Mouse (Mus musculus) CH12F3 (cell line): ENCODE measurements around the gene Gm9507.
"Not testable (repeated sequence)": the region's sequence is repeated elsewhere in the genome, so short reads cannot be mapped to it uniquely, and the experiment has no call there.

Experiments used
- in situ Hi-C: fragments of 300-500 bp; cut with MboI; formaldehyde crosslinking; loops from 2 replicates; pipeline ENCODE4 v1.14.3; 2020; ENCODE audit warnings: low sequenced_read_pairs

Gene Gm9507

GRCm38 (mm10) chr10:77811743-77812142, at the start of gene Gm9507:
Gene Gm9507 (minus strand): TSS chr10:77811843.
- in situ Hi-C loops: no loop called here

- in situ Hi-C loops: no loop called here
These were observed 40.9 kb upstream of the Gm9507 start, which contains the start of gene Gm10318 for GRCm38 (mm10) chr10:77852559-77852958. Gene Gm10318 (plus strand): TSS chr10:77852859.

GRCm38 (mm10) chr10:77847538-77847937, 35.9 kb upstream of the Gm9507 start:
- in situ Hi-C loops: no loop called here

GRCm38 (mm10) chr10:77846961-77847360, 35.3 kb upstream of the Gm9507 start:
- in situ Hi-C loops: no loop called here

GRCm38 (mm10) chr10:77846503-77846902, 34.9 kb upstream of the Gm9507 start, which contains the start of gene Gm36176:
Gene Gm36176 (plus strand): TSS chr10:77846803.
- in situ Hi-C loops: no loop called here

- in situ Hi-C loops: no loop called here
These were observed 27.4 kb upstream of the Gm9507 start for GRCm38 (mm10) chr10:77839006-77839405.

GRCm38 (mm10) chr10:77835647-77836046, 24.0 kb upstream of the Gm9507 start, which contains the start of gene Krtap10-10:
Gene Krtap10-10 (plus strand): TSS chr10:77835947.
- in situ Hi-C loops: no loop called here

- in situ Hi-C loops: no loop called here
These were observed 15.3 kb upstream of the Gm9507 start, which contains the start of gene Krtap10-4 for GRCm38 (mm10) chr10:77826951-77827350. Gene Krtap10-4 (minus strand): TSS chr10:77827095.

GRCm38 (mm10) chr10:77819203-77819602, 7.6 kb upstream of the Gm9507 start:
- in situ Hi-C loops: no loop called here

- in situ Hi-C loops: no loop called here
These were observed 6.9 kb upstream of the Gm9507 start for GRCm38 (mm10) chr10:77818523-77818922.

GRCm38 (mm10) chr10:77815514-77815913, 3.9 kb upstream of the Gm9507 start:
- in situ Hi-C loops: no loop called here

- in situ Hi-C loops: no loop called here
These were observed 2.7 kb upstream of the Gm9507 start, which contains the start of gene Gm2696 for GRCm38 (mm10) chr10:77814382-77814781. Gene Gm2696 (plus strand): TSS chr10:77814682.

GRCm38 (mm10) chr10:77804095-77804494, 7.5 kb downstream of the Gm9507 start:
- in situ Hi-C loops: no loop called here

GRCm38 (mm10) chr10:77798921-77799508, 12.6 kb downstream of the Gm9507 start, which contains the start of gene Gm19668:
Gene Gm19668 (minus strand): TSS chr10:77799133.
- in situ Hi-C loops: no loop called here

GRCm38 (mm10) chr10:77798164-77798920, 13.3 kb downstream of the Gm9507 start:
- in situ Hi-C loops: not testable (repeated sequence)

GRCm38 (mm10) chr10:77797677-77798076, 14.0 kb downstream of the Gm9507 start:
- in situ Hi-C loops: no loop called here

- in situ Hi-C loops: no loop called here
These were observed 16.7 kb downstream of the Gm9507 start, which contains the start of gene Gm9639 for GRCm38 (mm10) chr10:77794976-77795375. Gene Gm9639 (minus strand): TSS chr10:77795076.

GRCm38 (mm10) chr10:77788621-77789020, 23.0 kb downstream of the Gm9507 start:
- in situ Hi-C loops: no loop called here

GRCm38 (mm10) chr10:77787876-77788275, 23.8 kb downstream of the Gm9507 start, which contains the start of gene Gm7137:
Gene Gm7137 (minus strand): TSS chr10:77788200.
- in situ Hi-C loops: not testable (repeated sequence)

GRCm38 (mm10) chr10:77783396-77783795, 28.2 kb downstream of the Gm9507 start:
- in situ Hi-C loops: not testable (repeated sequence)

- in situ Hi-C loops: not testable (repeated sequence)
These were observed 29.2 kb downstream of the Gm9507 start, which contains the start of gene Gm3250 for GRCm38 (mm10) chr10:77782442-77782841. Gene Gm3250 (minus strand): TSS chr10:77782542.

- in situ Hi-C loops: not testable (repeated sequence)
These were observed 34.8 kb downstream of the Gm9507 start, which contains the start of gene Gm7138 for GRCm38 (mm10) chr10:77776844-77777243. Gene Gm7138 (minus strand): TSS chr10:77776944.
